10 mouse cellular contexts compared by ENCODE assay signal in the genomic region with DNA sequence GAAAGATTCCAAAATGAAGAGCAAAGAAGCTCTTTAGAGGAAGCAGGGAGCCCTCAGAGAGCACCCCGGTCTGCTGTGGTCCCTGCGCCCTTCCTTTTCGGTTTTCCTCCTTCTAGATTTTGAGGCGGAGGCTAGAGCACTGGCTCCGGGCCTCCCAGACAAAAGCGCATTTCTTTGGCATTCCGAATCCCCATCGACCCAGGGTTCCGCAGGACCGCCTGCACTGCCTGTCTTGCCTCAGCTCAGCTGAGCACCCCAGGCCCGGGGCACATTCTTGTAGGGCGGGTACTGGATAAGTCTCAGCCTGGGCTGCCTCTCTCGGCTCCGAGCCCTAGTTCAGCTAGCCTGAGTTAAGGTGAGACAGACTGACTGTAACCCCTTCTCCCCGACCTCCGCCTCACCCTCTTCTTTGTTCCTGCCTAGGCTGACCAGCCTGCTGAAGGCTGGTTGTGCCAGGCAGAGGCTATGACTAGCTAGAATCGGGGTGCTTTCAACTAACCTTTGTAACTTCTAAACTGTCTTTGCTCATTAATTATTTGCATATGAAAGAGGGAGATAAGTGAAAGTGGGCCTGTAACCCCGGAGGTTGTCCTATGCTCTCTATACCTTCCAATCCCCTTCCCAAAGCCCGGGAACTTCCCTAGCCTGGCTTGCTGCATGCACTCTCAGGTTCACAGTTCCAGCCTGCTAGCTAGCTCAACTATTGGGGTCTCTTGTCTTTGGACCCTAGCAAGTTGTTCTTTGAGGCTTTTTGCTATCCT. TPM values are rescaled to one million over a fixed set of nuclear protein-coding genes. Genes with fewer than 3 reads are reported as not detected.
DNase-seq lines count a peak whose midpoint lies in the region; ATAC-seq and TF ChIP-seq lines count a peak whose summit lies in the region.
"Had no signal": no experiment of that assay in that cellular context is flagged by ENCODE, and none has a peak within 500 bp of the region (broad histone marks: within the 10 kb centered on the region; RNA-seq: fewer than 3 reads in every experiment).

No protein-coding gene starts in this region.

- no peak overlapping the region for H3K4me3 ChIP-seq in kidney, postnatal 0 days (replicated peaks; ENCODE audit: low read depth, low read length)
- peak overlapping the region; percentile 51 for H3K4me3 ChIP-seq in hindbrain, embryonic 13.5 days
- H3K4me3 ChIP-seq in neural tube, embryonic 14.5 days (ENCODE audit: low read depth, low read length): peak overlapping the region; percentile 30

- no peak for ATAC-seq in kidney, postnatal 0 days (replicated peaks; ENCODE audit: low FRiP score, low read depth)
- no peak for ATAC-seq in hindbrain, embryonic 13.5 days (ENCODE audit: low FRiP score)
- ATAC-seq in neural tube, embryonic 14.5 days (ENCODE audit: low read depth): no peak
- ATAC-seq in megakaryocyte, adult 5-6 weeks (ENCODE audit: poor library complexity, severe bottlenecking): no peak

- peaks cover 36% of the 10 kb centered on the region for H3K4me1 ChIP-seq in kidney, postnatal 0 days (replicated peaks; ENCODE audit: insufficient read depth, low read length)
- H3K4me1 ChIP-seq in hindbrain, embryonic 13.5 days (replicated peaks): peaks cover 52% of the 10 kb centered on the region
- H3K4me1 ChIP-seq in neural tube, embryonic 14.5 days (ENCODE audit: control insufficient read depth, insufficient read depth, low read length): peaks cover 90% of the 10 kb centered on the region

- peak overlapping the region; percentile 61 for H3K4me2 ChIP-seq in kidney, postnatal 0 days (ENCODE audit: low read length)
- peak overlapping the region; percentile 58 for H3K4me2 ChIP-seq in hindbrain, embryonic 13.5 days
- H3K4me2 ChIP-seq in neural tube, embryonic 14.5 days (ENCODE audit: low read depth, low read length): peak overlapping the region; percentile 83

- H3K27ac ChIP-seq in kidney, postnatal 0 days: peak overlapping the region; percentile 78; the same call in 1 of the 2 replicates
- peak overlapping the region; percentile 96 for H3K27ac ChIP-seq in hindbrain, embryonic 13.5 days
- peak overlapping the region; percentile 87 for H3K27ac ChIP-seq in neural tube, embryonic 14.5 days (ENCODE audit: low read depth, low read length)

- WGBS in kidney, postnatal 0 days: 32% methylated on average over 19 of the region's 19 CpGs
- 1% methylated on average over 19 of the region's 19 CpGs for WGBS in hindbrain, embryonic 13.5 days
- 11% methylated on average over 19 of the region's 19 CpGs for WGBS in neural tube, embryonic 14.5 days

- H3K9me3 ChIP-seq in kidney, postnatal 0 days (replicated peaks; ENCODE audit: low read length): no peaks in the 10 kb centered on the region
- no peaks in the 10 kb centered on the region for H3K9me3 ChIP-seq in hindbrain, embryonic 13.5 days
- no peaks in the 10 kb centered on the region for H3K9me3 ChIP-seq in neural tube, embryonic 14.5 days (ENCODE audit: control insufficient read depth, low read length)

- no peak for DNase-seq in kidney, postnatal 0 days (ENCODE audit: low spot score)
- DNase-seq in kidney, postnatal 14 days: no peak
- peak; percentile 52 for DNase-seq in adrenal gland, postnatal 10 days
- DNase-seq in cerebellum, adult 11-12 months: no peak
- DNase-seq: lung, adult 2 months; right cerebral cortex, postnatal 25 days had no signal

- H3K36me3 ChIP-seq in kidney, postnatal 0 days (ENCODE audit: insufficient read depth, low read length): 0 out of 2 replicates have a peak, but pooled peaks cover 2% of the 10 kb centered on the region
- no peaks in the 10 kb centered on the region for H3K36me3 ChIP-seq in hindbrain, embryonic 13.5 days
- peaks cover 4% of the 10 kb centered on the region; the same call in 1 of the 2 replicates for H3K36me3 ChIP-seq in neural tube, embryonic 14.5 days (ENCODE audit: control insufficient read depth, insufficient read depth, low read length)

- no peak for TF ChIP-seq CTCF in kidney, postnatal 0 days (IDR thresholded peaks at IDR 0.05; ENCODE audit: low read depth)

- peak overlapping the region; percentile 49; the same call in 1 of the 2 replicates for H3K9ac ChIP-seq in kidney, postnatal 0 days (ENCODE audit: low read depth, low read length)
- peak overlapping the region; percentile 85 for H3K9ac ChIP-seq in hindbrain, embryonic 13.5 days
- peak overlapping the region; percentile 43 for H3K9ac ChIP-seq in neural tube, embryonic 14.5 days (replicated peaks; ENCODE audit: low read depth, low read length)

- H3K27me3 ChIP-seq in kidney, postnatal 0 days (ENCODE audit: insufficient read depth, low read length): peaks cover 12% of the 10 kb centered on the region; the same call in 1 of the 2 replicates
- peaks cover 96% of the 10 kb centered on the region for H3K27me3 ChIP-seq in hindbrain, embryonic 13.5 days
- no peaks in the 10 kb centered on the region for H3K27me3 ChIP-seq in neural tube, embryonic 14.5 days (ENCODE audit: control insufficient read depth, insufficient read depth, low read length)

RNA-seq across cellular contexts. Expression of a gene that starts 3.1 kb away (rescaled TPM):
- polyA plus RNA-seq in kidney, postnatal 0 days (2015; fragmentation: Nextera tagmentation; extraction: Ambion mirVana): 5.9 and 7.0 TPM in 2 replicates
- 1 to 10 TPM; 6.1 to 9.2 TPM for total RNA-seq in adrenal gland, postnatal 10 days (2021)
- 76.2 and 86.9 TPM in 2 replicates for polyA plus RNA-seq in hindbrain, embryonic 13.5 days (2015; fragmentation: Nextera tagmentation; extraction: Ambion mirVana)
- 19.0 and 24.0 TPM in 2 replicates for polyA plus RNA-seq in neural tube, embryonic 14.5 days (2014; fragmentation: Nextera tagmentation; extraction: Ambion mirVana)
- not detected in 2 replicates for total RNA-seq in megakaryocyte, adult 5-6 weeks (2015)
- total RNA-seq in megakaryocyte, adult 5-6 weeks (2017): not detected in 2 replicates
- total RNA-seq: layer of hippocampus, postnatal 10 days had no signal

RNA-seq across cellular contexts. Expression of a gene that starts 17.5 kb away (rescaled TPM):
- polyA plus RNA-seq in kidney, postnatal 0 days (2015; fragmentation: Nextera tagmentation; extraction: Ambion mirVana): 7.8 and 9.3 TPM in 2 replicates
- total RNA-seq in adrenal gland, postnatal 10 days (2021): 10 to 100 TPM; 25.1 to 35.7 TPM
- polyA plus RNA-seq in hindbrain, embryonic 13.5 days (2015; fragmentation: Nextera tagmentation; extraction: Ambion mirVana): 5.3 and 9.1 TPM in 2 replicates
- 23.0 and 38.7 TPM in 2 replicates for polyA plus RNA-seq in neural tube, embryonic 14.5 days (2014; fragmentation: Nextera tagmentation; extraction: Ambion mirVana)
- not detected in 2 replicates for total RNA-seq in megakaryocyte, adult 5-6 weeks (2015)
- not detected in 2 replicates for total RNA-seq in megakaryocyte, adult 5-6 weeks (2017)
- total RNA-seq: layer of hippocampus, postnatal 10 days had no signal

RNA-seq across cellular contexts. Expression of a gene that starts 25.2 kb away (rescaled TPM):
- polyA plus RNA-seq in kidney, postnatal 0 days (2015; fragmentation: Nextera tagmentation; extraction: Ambion mirVana): 5.8 TPM in 2 replicates
- 10 to 100 TPM; 17.0 to 21.0 TPM for total RNA-seq in adrenal gland, postnatal 10 days (2021)
- polyA plus RNA-seq in hindbrain, embryonic 13.5 days (2015; fragmentation: Nextera tagmentation; extraction: Ambion mirVana): 0.50 and 1.5 TPM in 2 replicates
- 50.1 and 136 TPM in 2 replicates for polyA plus RNA-seq in neural tube, embryonic 14.5 days (2014; fragmentation: Nextera tagmentation; extraction: Ambion mirVana)
- total RNA-seq in megakaryocyte, adult 5-6 weeks (2015): not detected in 2 replicates
- not detected in 2 replicates for total RNA-seq in megakaryocyte, adult 5-6 weeks (2017)
- total RNA-seq: layer of hippocampus, postnatal 10 days had no signal
- polyA plus RNA-seq: lung, adult 2 months had no signal

RNA-seq across cellular contexts. Expression of a gene that starts 39.3 kb away (rescaled TPM):
- polyA plus RNA-seq in kidney, postnatal 0 days (2015; fragmentation: Nextera tagmentation; extraction: Ambion mirVana): 11.0 and 12.4 TPM in 2 replicates
- 1 to 10 TPM; 2.4 to 3.2 TPM for total RNA-seq in adrenal gland, postnatal 10 days (2021)
- 0.13 TPM in 1 of 2 replicates, not detected in the other for polyA plus RNA-seq in hindbrain, embryonic 13.5 days (2015; fragmentation: Nextera tagmentation; extraction: Ambion mirVana)
- 46.9 and 49.8 TPM in 2 replicates for polyA plus RNA-seq in neural tube, embryonic 14.5 days (2014; fragmentation: Nextera tagmentation; extraction: Ambion mirVana)
- not detected in 2 replicates for total RNA-seq in megakaryocyte, adult 5-6 weeks (2015)
- total RNA-seq in megakaryocyte, adult 5-6 weeks (2017): not detected in 2 replicates
- total RNA-seq: layer of hippocampus, postnatal 10 days had no signal
- polyA plus RNA-seq: lung, adult 2 months had no signal

RNA-seq across cellular contexts. Expression of a gene that starts 48.3 kb away (rescaled TPM):
- 2.7 and 3.9 TPM in 2 replicates for polyA plus RNA-seq in kidney, postnatal 0 days (2015; fragmentation: Nextera tagmentation; extraction: Ambion mirVana)
- total RNA-seq in adrenal gland, postnatal 10 days (2021): 1 to 10 TPM; 5.5 to 6.9 TPM
- polyA plus RNA-seq in hindbrain, embryonic 13.5 days (2015; fragmentation: Nextera tagmentation; extraction: Ambion mirVana): 32.3 and 39.2 TPM in 2 replicates
- 3.6 and 10.2 TPM in 2 replicates for polyA plus RNA-seq in neural tube, embryonic 14.5 days (2014; fragmentation: Nextera tagmentation; extraction: Ambion mirVana)
- not detected in 2 replicates for total RNA-seq in megakaryocyte, adult 5-6 weeks (2015)
- total RNA-seq in megakaryocyte, adult 5-6 weeks (2017): not detected in 2 replicates
- total RNA-seq: layer of hippocampus, postnatal 10 days had no signal
